Mouse (Mus musculus): ENCODE data around the gene Hist1h2be.
A peak's percentile ranks its signal among the peaks of the same experiment; 100 is the strongest.

DNA sequence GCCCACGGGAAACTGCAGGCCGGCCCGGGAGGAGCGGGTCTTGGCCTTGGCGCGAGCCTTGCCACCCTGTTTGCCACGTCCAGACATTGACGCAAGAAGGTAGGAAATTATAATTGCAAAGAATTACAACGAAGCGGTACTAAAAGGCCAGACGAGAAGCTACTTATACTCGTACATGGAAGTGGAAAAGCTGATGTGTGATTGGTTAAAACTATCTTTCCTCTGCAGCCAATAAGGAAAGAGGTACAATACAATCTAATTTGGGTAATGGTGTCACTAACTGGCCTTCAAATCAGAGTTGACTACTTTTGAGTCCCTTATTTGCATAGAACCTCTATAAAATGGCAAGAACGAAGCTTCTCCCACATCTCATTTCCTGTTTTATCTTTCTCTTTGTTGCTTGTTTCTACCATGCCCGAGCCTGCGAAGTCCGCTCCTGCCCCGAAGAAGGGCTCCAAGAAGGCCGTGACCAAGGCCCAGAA, 49.9 kb downstream of the Hist1h2be start, which contains the start of the genes Hist1h2ae and Hist1h2bg:
- TF ChIP-seq CTCF (IDR thresholded peaks at IDR 0.05; ENCODE audit: low read depth) (no peak), EP300 (IDR thresholded peaks at IDR 0.05; ENCODE audit: low read depth) (peak; percentile 79)

Measured in liver, postnatal 0 days (tissue).